Mouse (Mus musculus): ENCODE measurements around the gene Slc22a12. TPM values are rescaled to one million over a fixed set of nuclear protein-coding genes. Genes with fewer than 3 reads are reported as not detected.

Gene Slc22a12
- total RNA-seq, 1 experiment from 2014 or later = not detected

DNA sequence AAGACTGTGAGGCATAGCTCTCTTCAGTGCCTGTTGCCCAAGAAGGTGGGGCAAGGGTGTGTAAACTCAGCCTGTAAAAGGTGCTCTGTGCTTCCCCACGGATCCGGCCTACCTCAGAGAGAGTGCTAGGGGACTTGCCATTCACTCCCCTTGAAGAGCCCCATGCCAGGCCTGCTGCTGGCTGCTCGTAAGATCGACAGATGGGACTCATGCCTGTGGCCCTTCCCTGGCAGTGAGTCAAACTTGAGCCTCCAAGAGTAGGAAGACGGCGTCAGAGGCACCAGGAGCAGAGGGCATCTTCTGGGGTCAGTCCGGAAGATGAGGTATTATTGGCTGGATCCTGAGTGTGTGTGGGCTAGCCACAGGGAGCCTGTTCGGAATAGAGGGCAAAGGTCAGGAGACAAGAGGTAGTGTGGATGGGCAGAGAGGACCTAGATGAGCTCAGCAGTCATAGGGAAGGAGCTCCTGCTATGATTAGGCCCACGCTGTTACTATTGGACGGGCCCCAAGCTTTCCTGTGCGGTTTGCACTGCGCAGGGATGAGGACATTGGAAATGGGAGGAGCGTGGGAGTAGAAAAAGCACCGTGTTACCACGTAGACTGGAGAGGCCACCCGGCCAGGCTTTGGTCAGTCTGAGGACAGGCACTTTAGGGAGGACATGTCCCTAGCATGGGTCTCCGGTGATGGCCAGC lies 14.8 kb downstream of the Slc22a12 start:
- no peak for ATAC-seq (replicated peaks in 1 of 2; ENCODE audit: insufficient read depth in 1 of 2, low FRiP score in 2 of 2, low TSS enrichment in 1 of 2, low read depth in 1 of 2, poor library complexity in 2 of 2, severe bottlenecking in 2 of 2)

DNA sequence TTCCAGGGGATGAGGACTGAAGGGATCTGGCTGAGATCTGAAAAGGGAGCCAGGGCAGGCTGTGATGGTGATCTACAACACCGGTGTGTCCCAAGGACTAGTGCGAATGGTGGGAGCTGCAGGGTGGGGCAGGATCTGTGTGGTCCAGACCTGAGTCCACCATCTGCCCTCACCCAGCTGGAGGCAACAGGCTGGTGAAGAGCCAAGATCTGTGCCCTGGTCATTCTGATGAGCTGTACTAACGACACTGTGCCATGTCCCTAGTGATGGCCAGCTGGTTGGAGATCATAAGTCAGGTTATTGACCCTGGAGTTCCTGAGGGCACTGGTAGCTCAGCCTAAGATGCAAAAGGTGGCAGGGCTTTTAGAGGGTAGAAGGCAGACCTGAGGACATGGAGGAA lies 15.4 kb downstream of the Slc22a12 start:
- no peak for ATAC-seq (replicated peaks in 1 of 2; ENCODE audit: insufficient read depth in 1 of 2, low FRiP score in 2 of 2, low TSS enrichment in 1 of 2, low read depth in 1 of 2, poor library complexity in 2 of 2, severe bottlenecking in 2 of 2)

DNA sequence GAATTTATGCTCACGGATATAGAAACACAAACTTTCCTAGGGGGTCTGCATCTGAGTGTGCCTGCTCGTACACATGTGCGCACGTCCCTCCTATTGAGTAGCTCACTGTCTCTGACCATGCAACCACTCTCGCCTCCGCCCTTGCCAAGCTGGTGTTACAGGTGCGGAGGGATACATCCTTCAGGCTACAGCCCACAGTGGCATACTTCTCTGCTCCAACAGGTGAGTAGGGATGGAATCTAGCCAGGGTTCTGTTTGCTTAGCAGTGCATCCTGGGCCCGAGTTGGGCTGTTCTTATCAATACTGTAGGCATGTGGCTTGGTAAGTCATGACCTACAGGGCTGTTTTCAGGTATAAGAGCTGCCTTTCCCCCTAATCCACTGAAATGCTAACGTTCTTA lies 16.8 kb downstream of the Slc22a12 start:
- ATAC-seq (replicated peaks in 1 of 2; ENCODE audit: insufficient read depth in 1 of 2, low FRiP score in 2 of 2, low TSS enrichment in 1 of 2, low read depth in 1 of 2, poor library complexity in 2 of 2, severe bottlenecking in 2 of 2) = no peak

DNA sequence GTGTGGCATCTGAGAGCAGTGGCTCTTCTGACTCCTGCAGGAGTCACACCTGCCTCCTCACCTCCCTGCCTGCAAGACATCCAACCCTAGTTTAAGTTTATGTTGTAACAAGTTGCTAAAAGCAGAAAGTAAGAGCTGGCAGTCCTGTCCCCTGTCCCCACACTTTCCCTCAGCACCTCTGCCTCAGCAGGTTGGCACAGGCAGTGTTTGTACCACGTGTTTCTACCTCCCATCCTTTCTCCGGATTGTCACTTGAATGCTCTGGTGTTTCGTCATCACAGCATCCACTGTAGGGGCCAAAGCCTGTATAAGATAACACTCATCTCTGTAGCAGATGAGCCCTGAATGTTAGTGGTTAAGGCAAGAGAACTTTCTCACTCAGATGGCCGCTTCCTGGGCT lies 17.8 kb downstream of the Slc22a12 start:
- no peak for ATAC-seq (replicated peaks in 1 of 2; ENCODE audit: insufficient read depth in 1 of 2, low FRiP score in 2 of 2, low TSS enrichment in 1 of 2, low read depth in 1 of 2, poor library complexity in 2 of 2, severe bottlenecking in 2 of 2)

DNA sequence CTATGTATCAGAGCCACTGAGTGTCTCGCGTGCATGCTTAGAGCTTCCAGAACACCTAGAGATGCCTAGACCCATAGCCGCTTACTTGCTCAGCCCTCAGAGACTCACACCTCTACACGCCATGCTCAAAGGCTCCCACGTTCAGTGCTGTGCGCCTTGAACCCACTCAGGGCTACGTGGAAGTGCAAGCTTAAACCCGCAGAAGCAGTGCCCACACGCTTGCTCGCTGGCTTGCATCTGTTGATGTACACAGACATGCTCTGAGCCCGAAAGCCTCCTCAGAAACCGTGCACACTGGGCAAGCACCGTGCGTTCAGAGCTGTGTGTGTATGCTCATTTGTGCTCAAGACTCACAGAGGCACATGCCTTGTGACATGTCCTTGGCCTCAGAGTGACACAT lies 20.5 kb downstream of the Slc22a12 start:
- ATAC-seq (replicated peaks in 1 of 2; ENCODE audit: insufficient read depth in 1 of 2, low FRiP score in 2 of 2, low TSS enrichment in 1 of 2, low read depth in 1 of 2, poor library complexity in 2 of 2, severe bottlenecking in 2 of 2) = no peak

DNA sequence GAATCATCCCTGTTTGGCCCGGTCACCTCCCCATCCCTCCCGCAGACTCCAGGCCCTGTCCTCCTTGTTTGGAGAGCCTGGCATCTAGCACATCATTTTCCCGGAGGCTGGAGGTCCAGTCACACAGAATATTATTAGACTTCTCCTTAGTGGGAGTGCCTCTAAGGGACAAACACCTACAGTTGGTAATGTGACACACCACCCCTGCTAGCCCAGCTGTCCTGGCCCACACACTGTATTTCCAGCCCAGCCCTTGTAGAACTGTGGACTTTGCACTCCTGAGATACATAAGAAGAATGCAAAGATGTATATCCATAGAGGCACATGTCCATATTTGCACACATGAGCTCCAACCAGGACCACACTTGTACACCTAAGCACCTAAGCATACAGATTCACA lies 21.2 kb downstream of the Slc22a12 start:
- ATAC-seq (replicated peaks in 1 of 2; ENCODE audit: insufficient read depth in 1 of 2, low FRiP score in 2 of 2, low TSS enrichment in 1 of 2, low read depth in 1 of 2, poor library complexity in 2 of 2, severe bottlenecking in 2 of 2) = no peak

DNA sequence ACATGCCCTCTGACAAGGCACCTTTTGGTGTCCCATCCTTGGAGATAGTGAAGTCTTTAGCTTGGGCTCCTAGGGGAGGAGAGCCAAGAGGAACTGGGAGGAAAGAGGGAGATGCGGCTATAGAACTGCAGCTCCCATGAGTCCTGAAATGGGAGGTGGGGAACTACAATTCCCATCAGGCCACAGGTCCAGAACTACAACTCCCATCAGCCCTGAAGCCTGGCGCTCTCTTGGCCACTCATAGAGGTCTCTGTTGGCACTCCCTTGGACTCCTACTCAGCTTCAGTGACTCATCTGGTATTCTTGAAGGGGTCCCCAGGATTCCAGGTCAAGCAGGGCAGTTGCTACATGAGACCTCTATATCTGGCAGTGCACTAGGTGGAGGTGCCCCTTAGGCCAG lies 23.3 kb downstream of the Slc22a12 start:
- no peak for ATAC-seq (replicated peaks in 1 of 2; ENCODE audit: insufficient read depth in 1 of 2, low FRiP score in 2 of 2, low TSS enrichment in 1 of 2, low read depth in 1 of 2, poor library complexity in 2 of 2, severe bottlenecking in 2 of 2)

DNA sequence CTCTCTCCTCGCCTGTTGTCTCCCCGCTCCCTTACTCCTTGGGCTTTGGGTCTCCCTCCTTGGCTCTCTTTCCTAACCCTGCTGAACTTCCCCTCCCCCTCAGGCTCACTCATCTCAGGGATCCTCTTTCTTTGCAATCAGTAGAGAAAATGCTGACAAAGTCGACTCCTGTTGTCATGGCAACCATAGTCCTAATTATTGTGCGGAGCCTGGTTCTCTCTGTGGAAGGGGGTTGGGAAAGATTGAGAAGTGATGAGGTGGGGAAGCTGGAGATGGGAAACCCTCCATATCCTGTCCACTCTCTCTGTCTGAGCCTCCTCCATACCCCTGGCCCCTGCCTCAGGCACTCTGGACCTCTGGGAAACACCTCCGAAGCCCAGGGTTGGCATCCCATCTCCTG lies 24.2 kb downstream of the Slc22a12 start:
- ATAC-seq (replicated peaks in 1 of 2; ENCODE audit: insufficient read depth in 1 of 2, low FRiP score in 2 of 2, low TSS enrichment in 1 of 2, low read depth in 1 of 2, poor library complexity in 2 of 2, severe bottlenecking in 2 of 2) = no peak

DNA sequence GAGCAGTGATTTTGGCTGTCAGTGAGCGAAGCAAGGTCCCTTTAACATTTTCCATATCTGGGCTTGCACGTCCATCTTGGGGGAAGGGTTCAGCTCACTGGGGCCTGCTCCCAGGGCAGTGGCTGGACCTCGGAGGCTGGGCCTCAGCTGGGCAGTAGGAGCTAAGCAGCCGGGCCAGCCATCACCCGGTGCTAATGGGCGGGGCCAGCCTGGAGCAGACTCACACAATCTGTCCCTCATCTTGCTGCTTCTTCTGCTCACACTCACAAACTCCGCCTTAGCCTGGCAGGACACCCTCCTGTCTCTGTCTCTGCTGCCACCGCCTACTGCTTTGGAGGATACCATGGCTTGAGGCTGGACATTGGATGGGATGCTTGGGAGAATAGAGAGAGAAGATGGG lies 26.7 kb downstream of the Slc22a12 start:
- ATAC-seq (replicated peaks in 1 of 2; ENCODE audit: insufficient read depth in 1 of 2, low FRiP score in 2 of 2, low TSS enrichment in 1 of 2, low read depth in 1 of 2, poor library complexity in 2 of 2, severe bottlenecking in 2 of 2) = no peak

DNA sequence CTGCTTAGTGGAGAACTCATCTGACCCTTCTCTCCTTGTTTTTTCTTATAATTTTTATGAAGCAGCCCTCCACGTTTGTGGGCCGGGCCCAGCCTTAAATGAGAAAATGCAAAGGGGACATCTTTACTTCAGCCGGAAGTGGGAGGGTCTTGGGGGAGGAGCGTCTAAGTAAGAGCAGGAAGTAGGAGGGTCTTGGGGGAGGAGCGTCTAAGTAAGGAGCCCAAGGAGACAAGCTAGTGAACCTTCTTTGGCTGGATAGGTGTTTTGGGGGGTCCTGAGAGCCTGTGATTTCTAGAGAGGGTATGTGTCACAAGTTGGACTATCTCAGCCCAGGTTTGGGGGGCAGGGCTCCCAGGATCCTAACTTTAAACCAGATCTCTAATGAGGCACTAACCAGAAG lies 27.4 kb downstream of the Slc22a12 start:
- no peak for ATAC-seq (replicated peaks in 1 of 2; ENCODE audit: insufficient read depth in 1 of 2, low FRiP score in 2 of 2, low TSS enrichment in 1 of 2, low read depth in 1 of 2, poor library complexity in 2 of 2, severe bottlenecking in 2 of 2)

DNA sequence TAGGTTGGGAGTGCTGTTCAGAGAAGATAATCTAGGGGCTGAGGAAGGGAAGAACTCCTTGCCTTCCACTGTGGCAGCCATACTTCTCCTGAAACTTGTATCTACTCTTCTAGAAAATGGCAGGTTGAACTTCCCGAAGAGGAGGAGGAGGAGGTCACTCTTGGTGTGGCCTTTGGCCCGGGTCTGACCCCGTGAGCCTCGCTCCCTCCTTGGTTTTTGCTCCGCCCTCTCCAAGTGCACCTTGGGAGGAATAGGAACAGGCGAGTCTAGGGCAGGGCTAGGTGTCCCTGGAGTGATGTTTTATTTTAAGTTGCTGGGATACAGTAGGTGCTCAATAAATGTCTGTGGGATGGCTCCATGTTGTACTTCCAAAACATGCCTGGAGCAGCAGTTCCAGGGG lies 27.9 kb downstream of the Slc22a12 start:
- no peak for ATAC-seq (replicated peaks in 1 of 2; ENCODE audit: insufficient read depth in 1 of 2, low FRiP score in 2 of 2, low TSS enrichment in 1 of 2, low read depth in 1 of 2, poor library complexity in 2 of 2, severe bottlenecking in 2 of 2)

DNA sequence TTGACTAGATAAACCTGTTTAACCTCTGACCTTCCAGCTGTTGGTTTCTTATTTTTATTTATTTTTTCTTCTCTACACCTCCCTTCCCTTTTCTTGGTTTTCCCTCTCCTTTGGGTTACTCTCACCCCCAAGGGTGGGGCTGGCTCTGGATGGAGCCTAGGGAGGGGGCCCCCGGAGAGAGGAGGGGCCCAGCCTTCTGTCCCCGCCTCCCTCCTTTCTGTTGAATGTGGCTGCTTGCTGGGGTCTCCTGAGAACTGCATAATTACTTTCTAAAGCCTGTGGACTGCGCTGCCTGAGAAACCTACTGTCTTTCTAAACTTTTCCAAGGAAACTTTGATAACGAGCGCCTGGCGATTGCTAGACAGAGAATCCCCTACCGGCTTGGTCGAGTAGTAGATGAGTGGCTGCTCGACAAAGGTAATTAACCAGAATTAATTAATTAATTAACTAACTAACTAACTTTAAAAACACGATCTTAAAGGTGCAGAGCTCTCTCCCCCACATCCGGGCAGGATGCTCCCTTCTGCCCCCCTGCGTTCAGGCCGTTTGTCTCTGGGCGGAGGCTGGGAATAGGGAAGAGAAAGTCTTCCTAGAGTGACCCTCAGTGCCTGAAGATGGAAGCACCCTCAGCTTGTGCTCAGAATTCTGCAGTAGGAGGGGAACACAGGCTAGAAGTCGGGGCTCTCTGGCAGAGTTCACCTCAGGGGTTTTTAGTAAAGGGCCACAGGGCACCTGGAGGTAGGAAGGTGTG lies 29.3 kb downstream of the Slc22a12 start:
- no peak for ATAC-seq (replicated peaks in 1 of 2; ENCODE audit: insufficient read depth in 1 of 2, low FRiP score in 2 of 2, low TSS enrichment in 1 of 2, low read depth in 1 of 2, poor library complexity in 2 of 2, severe bottlenecking in 2 of 2)

DNA sequence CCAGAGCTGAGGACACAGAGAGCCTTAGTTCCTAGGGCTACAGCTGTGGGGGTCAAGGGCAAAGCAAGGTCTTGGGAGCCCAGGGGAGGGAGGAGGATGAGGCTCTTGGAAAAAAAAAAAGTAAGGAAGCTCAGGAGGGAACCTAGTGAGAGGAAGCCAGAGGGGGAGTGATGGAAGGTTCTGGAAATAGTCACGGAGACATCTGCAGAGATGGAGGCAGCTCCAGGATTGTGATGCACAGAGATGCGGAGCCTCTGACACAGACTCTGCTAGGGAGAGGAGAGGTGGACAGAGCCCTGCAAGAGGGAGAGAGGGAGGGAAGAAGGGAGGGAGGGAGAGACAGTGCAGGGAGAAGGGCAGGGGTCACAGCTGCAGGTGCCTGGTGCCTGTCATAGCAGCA lies 32.3 kb downstream of the Slc22a12 start:
- no peak for ATAC-seq (replicated peaks in 1 of 2; ENCODE audit: insufficient read depth in 1 of 2, low FRiP score in 2 of 2, low TSS enrichment in 1 of 2, low read depth in 1 of 2, poor library complexity in 2 of 2, severe bottlenecking in 2 of 2)

DNA sequence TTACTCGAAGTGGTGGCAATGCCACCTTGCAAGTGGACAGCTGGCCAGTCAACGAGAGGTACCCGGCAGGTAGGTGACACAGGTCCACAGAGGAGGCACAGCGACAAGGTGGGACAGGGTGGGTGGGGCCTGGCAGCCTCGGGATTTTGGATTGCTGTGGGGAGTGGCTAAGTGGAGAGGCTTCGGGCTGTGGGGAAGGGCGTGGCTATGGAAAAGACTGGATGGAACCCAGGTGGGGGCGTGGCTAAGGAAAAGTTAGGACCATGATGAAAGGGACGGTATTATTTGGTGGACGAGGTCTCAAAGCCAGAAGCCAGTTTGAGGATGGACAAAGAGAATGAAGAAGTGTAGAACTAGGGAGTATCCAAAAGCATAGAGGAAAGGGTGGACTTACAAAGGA lies 33.0 kb downstream of the Slc22a12 start:
- no peak for ATAC-seq (replicated peaks in 1 of 2; ENCODE audit: insufficient read depth in 1 of 2, low FRiP score in 2 of 2, low TSS enrichment in 1 of 2, low read depth in 1 of 2, poor library complexity in 2 of 2, severe bottlenecking in 2 of 2)

DNA sequence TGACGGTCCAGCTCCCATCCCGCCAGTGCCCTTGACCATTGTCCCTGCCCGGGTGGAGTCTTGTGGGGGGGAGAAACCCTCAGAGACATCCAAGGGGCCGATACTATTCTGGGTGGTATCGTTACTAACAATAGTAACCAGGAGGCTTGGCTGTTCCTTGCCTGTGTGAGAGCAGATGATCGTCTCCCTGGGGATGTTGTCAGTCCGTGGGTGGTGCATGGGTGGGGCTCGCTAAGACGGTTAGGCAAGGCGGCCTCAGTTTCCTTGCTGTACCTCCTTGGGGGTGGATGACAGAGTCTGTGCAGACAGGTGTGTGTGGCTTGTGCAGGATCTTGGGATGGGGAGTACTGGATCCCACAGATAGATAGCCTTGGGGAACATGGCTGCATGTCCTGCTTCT lies 35.4 kb downstream of the Slc22a12 start:
- no peak for ATAC-seq (replicated peaks in 1 of 2; ENCODE audit: insufficient read depth in 1 of 2, low FRiP score in 2 of 2, low TSS enrichment in 1 of 2, low read depth in 1 of 2, poor library complexity in 2 of 2, severe bottlenecking in 2 of 2)

DNA sequence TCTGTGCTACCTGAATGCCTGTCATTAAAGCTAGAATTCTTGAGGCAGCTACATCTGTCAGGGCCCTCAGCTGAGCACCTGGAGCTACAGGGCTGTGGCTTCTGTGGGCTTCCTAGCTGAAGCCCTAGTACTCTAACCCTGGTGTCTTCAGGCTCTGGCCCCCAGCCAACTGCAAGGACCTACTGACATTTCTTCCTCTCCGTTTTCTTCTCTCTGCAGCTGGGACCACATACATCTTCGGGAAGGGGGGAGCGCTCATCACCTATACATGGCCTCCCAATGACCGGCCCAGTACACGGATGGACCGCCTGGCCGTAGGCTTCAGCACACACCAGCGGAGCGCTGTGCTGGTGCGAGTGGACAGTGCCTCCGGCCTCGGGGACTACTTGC lies 38.2 kb downstream of the Slc22a12 start:
- ATAC-seq (replicated peaks in 1 of 2; ENCODE audit: insufficient read depth in 1 of 2, low FRiP score in 2 of 2, low TSS enrichment in 1 of 2, low read depth in 1 of 2, poor library complexity in 2 of 2, severe bottlenecking in 2 of 2) = no peak

DNA sequence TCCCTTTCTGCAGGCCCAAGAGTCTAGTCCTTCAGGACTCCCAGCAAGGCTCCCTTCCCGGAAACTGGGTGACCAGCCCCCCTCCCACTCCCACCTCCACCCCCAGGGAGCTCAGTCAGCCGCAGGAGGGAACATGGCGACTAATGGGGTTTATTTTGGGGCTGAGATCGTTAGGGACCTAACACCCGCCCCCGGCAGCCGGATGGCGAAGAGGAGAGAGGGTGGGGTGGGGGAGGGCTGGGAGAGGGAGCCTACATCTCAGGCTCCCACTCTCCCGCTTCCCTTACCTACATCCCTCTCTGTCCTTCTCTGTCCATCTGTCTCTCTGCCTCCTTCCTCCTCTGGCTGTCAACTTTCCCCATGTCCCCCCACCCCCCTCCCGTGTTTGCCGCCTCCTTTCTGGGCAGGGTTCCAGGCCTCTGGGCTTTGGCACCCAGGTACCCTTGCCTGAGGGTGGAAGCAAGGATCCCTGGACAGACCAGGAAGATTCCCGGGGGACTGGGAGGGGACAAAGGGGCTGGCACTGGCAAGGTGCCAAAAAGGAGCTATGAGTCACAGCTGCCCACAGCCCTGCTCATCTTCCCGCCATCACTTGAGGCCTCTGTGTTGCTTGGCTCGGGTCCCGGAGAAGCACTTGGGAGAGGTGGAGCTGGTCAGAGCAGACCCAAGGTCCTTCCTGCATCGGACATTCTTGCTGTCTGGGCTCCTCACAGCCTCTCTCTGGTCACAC lies 38.7 kb downstream of the Slc22a12 start:
- no peak for ATAC-seq (replicated peaks in 1 of 2; ENCODE audit: insufficient read depth in 1 of 2, low FRiP score in 2 of 2, low TSS enrichment in 1 of 2, low read depth in 1 of 2, poor library complexity in 2 of 2, severe bottlenecking in 2 of 2)

DNA sequence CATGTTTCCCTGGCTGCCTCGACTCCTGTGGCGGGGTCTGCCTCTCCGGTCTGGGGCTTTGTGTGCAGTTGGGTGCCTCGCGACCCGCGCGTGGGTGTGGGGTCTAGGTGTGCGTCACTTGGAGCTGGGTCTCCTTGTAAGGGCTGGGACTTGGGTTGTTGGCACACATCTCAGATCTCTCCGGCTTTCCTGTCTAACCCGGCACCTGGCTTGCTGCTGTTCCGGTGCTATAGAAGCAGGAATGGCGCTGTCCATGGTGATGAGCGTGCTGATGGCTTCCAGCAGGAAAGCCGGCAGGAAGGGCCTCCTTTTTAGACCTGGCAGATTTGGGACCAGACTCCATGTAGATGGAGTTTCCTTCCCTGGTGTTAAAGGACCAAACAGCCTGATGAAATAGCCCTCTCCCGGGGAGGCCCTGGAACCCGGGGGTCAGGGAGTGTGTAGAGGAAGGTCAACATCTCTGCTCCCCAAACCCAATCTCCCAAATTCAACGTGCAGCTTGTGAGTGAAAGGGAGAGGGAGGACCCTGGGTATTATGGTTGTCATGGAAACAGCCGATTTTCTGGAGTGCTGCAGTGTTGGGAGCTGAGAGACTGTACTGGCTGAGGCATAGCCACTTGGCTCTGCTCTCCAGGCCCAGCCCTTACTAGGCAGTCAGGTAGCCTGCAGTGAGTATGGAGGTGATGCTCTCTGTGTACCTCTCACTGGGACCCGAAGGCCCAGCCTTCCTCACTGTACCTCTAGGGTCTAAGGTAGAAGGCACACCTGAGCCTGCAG lies 40.1 kb downstream of the Slc22a12 start:
- no peak for ATAC-seq (replicated peaks in 1 of 2; ENCODE audit: insufficient read depth in 1 of 2, low FRiP score in 2 of 2, low TSS enrichment in 1 of 2, low read depth in 1 of 2, poor library complexity in 2 of 2, severe bottlenecking in 2 of 2)

Measured in hematopoietic stem cell, adult 5-6 weeks (primary cell).